Mouse (Mus musculus) ES-Bruce4 (cell line): ENCODE measurements around the gene St6gal1.

Source experiments
- CTCF ChIP-seq: IDR thresholded peaks from one replicate; pipeline ENCODE4 v1.8.1; 2011; ENCODE audit warnings: low read depth, low read length
- EP300 ChIP-seq: IDR thresholded peaks from 2 replicates; pipeline ENCODE4 v1.6.1; 2011; ENCODE audit warnings: low read depth, low read length; ENCODE audit not compliant: insufficient read depth
- POLR2A ChIP-seq: IDR thresholded peaks from one replicate; pipeline ENCODE4 v1.8.1; 2011; ENCODE audit warnings: low read length; ENCODE audit not compliant: insufficient read depth

DNA sequence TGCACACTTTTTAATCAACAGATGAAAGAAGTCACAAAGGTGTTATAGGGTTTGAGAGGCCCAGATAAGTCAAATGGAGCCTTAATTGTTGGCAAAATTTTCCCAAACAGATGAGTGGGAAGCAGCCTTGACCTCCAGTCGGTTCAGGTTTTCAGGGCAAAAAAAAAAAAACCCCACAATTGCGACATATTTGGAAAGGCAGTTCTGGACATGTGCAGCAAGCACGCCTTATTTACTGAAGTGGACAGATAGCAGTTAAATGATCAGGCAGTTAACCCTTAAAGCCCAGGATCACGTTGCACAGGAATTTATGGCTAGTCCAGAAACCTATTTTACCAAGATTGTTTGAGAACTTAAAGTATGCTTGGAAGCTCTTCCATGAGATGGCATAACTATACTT lies 112.8 kb downstream of the St6gal1 start:
- no peak for TF ChIP-seq CTCF
- no peak for TF ChIP-seq POLR2A
- TF ChIP-seq EP300 = no peak
